Mouse (Mus musculus) heart, postnatal 36 days (tissue): Measurements from ENCODE around the gene 5730409E04Rik. TPM values are rescaled to one million over a fixed set of nuclear protein-coding genes. Genes with fewer than 3 reads are reported as not detected.

ENCODE experiments used
- DNase-seq, 2 experiments: peaks; one replicate each; pipeline ENCODE4 v3.0.0; 2021 to 2022
- intact Hi-C: fragments of 180-260 bp; cut with DNase I; formaldehyde crosslinking; loops from one replicate; pipeline ENCODE4 v1.15.1; 2025
- microRNA-seq, 2 experiments: library from miRNA; unstranded; fragments of <30 nt; microRNA quantifications; one replicate each; pipeline ENCODE4 v1.2.0; 2021; ENCODE audit warnings: borderline number of aligned reads in 2 of 2
- total RNA-seq, 2 experiments: library from RNA; stranded (reverse); gene quantifications; 2 replicates each; pipeline ENCODE4 v1.2.3; 2021

5730409E04Rik gene
- total RNA-seq, 2 experiments from 2014 or later, result 10.7 to 10.8 TPM

GRCm38 (mm10) chr4:126631922-126632321, 22.3 kb downstream of the 5730409E04Rik start:
- intact Hi-C loops, result loop anchor here (2.0 kb wide), 1 partner anchor 109 kb away; no protein-coding TSS in a partner anchor

DNA sequence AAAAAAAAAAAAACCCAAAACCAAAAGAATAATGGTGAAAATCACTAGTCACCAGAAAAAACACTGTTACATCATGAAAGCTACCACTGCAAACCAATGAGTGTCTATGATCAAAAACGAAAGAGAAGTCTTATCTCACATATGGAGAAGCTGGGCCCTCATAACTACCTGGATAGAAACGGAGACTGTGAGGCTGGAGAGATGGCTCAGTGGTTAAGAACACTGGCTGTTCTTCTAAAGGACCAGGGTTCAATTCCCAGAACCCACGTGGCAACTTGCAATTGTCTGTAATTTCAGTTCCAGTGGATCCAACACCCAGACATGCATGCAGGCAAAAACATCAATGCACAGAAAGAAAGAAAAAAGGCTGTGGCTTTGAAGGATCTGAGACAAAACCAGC, 23.1 kb downstream of the 5730409E04Rik start:
- no peak for DNase-seq
- intact Hi-C loops, result loop anchor here (2.0 kb wide), 1 partner anchor 108 kb away; no protein-coding TSS in a partner anchor

More at GRCm38 (mm10) chr4:126631922-126632321, 22.3 kb downstream of the 5730409E04Rik start:
- DNase-seq, result no peak

DNA sequence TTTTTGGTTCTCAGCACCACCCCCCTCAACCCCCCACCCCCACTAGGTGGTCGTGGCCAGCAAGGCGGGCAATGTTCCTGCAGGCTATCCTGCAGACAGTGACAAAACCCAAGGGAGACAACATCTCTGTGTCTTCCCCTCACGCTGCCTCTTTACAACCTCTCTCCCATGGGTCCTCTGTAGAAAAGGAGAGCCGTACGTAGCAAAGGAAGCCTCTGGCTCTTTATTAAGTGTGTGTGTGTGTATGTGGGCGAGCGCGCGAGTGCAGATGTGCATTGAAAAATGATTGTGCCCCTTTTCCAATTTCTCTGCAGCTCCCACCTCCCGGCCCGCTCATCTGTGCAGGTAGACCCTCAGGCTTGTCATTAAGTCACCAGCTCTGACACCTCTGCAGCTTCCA, 26.7 kb downstream of the 5730409E04Rik start:
- no peak for DNase-seq
- intact Hi-C loops, result no loop called here

DNA sequence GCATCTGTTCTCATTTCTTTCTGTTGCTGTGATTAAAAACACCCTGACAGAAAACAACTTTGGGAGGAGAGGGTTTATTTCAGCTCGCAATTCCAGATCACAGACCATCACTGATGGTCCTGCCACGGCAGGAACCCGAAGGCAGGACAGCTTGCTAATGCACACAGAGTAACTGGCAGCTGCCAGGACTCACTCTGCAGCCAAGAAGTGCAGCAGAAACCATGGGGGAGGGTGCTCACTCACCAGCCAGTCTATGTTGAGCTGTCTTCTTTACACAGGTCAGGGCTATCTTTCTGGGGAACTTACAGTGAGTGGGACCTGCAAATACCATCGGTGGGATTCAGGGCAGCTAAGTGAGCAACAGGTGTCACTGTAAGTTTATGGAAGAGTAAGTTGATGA, 27.8 kb downstream of the 5730409E04Rik start:
- intact Hi-C loops, result no loop called here
- DNase-seq, result no peak

GRCm38 (mm10) chr4:126639339-126639738, 29.7 kb downstream of the 5730409E04Rik start:
- intact Hi-C loops, result no loop called here
- DNase-seq, result no peak

DNA sequence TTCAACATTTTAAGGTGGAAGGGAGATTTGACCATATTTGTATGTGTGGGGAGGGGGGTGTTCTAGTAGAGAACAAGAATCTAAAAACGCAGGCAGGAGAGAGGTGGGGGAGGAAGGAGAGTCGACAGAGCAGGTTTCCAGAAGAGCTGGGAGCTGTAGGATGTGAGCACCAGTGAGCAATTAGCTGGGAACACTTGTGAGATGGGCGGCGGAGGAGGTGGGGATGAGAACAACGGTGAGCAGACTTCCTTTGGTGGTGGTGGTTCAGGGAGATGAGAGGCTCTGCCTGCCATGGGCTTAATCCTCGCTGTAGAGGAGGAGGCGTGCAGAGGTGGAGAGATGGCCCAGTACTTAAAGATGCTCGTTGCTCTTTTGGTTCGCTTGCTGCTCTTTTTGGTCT, 32.3 kb downstream of the 5730409E04Rik start:
- intact Hi-C loops, result no loop called here
- DNase-seq, result no peak

GRCm38 (mm10) chr4:126643815-126644214, 34.2 kb downstream of the 5730409E04Rik start:
- DNase-seq, result no peak
- intact Hi-C loops, result no loop called here

GRCm38 (mm10) chr4:126644333-126644963, 34.8 kb downstream of the 5730409E04Rik start:
- intact Hi-C loops, result no loop called here
- DNase-seq, result no peak

- intact Hi-C loops, result no loop called here
- DNase-seq, result no peak
Measured at GRCm38 (mm10) chr4:126647996-126648910, 38.6 kb downstream of the 5730409E04Rik start.

DNA sequence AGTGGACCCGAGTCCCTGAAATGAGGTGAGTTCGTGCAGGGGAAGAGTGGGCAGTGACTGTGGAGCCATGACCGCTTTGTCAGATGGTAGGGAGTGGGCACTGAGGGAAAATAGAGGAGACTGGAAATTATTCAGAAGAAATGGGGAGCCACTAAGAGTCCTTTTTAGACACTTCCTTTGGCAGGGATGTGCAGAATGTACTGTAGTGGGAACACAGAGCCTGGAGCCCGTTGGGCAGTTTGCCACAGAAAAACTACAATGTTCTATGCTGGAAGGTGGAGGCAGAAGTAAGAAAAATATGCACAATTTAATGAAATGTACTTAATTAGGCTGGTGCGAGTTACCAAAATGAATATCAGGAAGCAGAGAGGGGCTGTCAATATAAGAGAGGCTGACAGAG, 43.5 kb downstream of the 5730409E04Rik start:
- intact Hi-C loops, result no loop called here
- DNase-seq, result no peak

GRCm38 (mm10) chr4:126655356-126655755, 45.7 kb downstream of the 5730409E04Rik start:
- DNase-seq, result no peak
- intact Hi-C loops, result no loop called here

GRCm38 (mm10) chr4:126661249-126661648, 51.6 kb downstream of the 5730409E04Rik start:
- intact Hi-C loops, result no loop called here

More at GRCm38 (mm10) chr4:126661249-126661648, 51.6 kb downstream of the 5730409E04Rik start:
- DNase-seq, result no peak

Small RNA genes lying within 50 kb of the gene (microRNA-seq; reads per million reads assigned to microRNA genes)
- 0 reads per million in 2 experiments for gene Mir7119

Other genes starting within 250 kb of the 5730409E04Rik start
- 10 to 100 TPM in 1 of 2 experiments, 1 to 10 TPM in 1; 9.0 to 11.7 TPM for gene Ago3, start 180.3 kb upstream of the 5730409E04Rik start, total RNA-seq
- gene Ago1, start 141.2 kb upstream of the 5730409E04Rik start, total RNA-seq, result 10 to 100 TPM; 11.2 to 13.5 TPM
- gene Ago4, start 76.3 kb upstream of the 5730409E04Rik start, total RNA-seq, result 1 to 10 TPM; 9.2 to 9.7 TPM
- gene Clspn, start 52.9 kb upstream of the 5730409E04Rik start, total RNA-seq, result under 1 TPM; 0.53 to 0.84 TPM
- 100 to 1,000 TPM; 116 to 125 TPM for gene Psmb2, start 67.8 kb downstream of the 5730409E04Rik start, total RNA-seq
- not detected for gene Tfap2e, start 126.4 kb downstream of the 5730409E04Rik start, total RNA-seq
- 10 to 100 TPM; 13.0 to 16.0 TPM for gene Ncdn, start 143.6 kb downstream of the 5730409E04Rik start, total RNA-seq
- gene AU040320, start 143.7 kb downstream of the 5730409E04Rik start, total RNA-seq, result 10 to 100 TPM; 29.4 to 33.5 TPM